Mouse (Mus musculus): Measurements from ENCODE around the gene Calcoco2. TPM values are rescaled to one million over a fixed set of nuclear protein-coding genes. Genes with fewer than 3 reads are reported as not detected.
A peak's percentile ranks its signal among the peaks of the same experiment; 100 is the strongest.

Calcoco2 gene
- not detected in 2 replicates for polyA plus RNA-seq (2012; rRNA removed)

DNA sequence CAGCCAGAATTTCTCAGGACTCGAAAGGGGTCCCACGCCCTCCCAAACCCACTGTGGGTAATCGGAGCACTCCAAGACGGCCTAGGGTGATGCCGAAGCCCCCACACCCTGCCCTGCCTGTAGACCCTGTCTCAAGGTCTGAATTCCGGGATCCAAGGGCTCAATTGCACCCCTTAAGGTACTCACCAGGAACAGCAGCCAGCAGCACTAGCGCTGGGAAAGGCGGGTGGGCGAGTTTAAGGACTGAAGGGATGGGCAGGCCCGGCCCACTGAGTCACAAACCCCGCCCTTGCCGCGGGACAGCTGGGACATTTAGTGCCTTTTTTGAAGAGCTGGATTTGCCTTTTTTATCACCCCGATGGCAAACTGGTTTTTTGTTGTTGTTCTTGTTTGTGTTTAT lies at the start of gene Calcoco2:
TSS of gene Calcoco2 (minus strand) at position 214 of the 400 bp plus-strand sequence.
- Histone ChIP-seq H3K27me3 (replicated peaks; ENCODE audit: control insufficient read depth, insufficient read depth, low read length) (no peaks in the 10 kb centered on the region), H3K4me1 (ENCODE audit: control insufficient read depth, insufficient read depth, low read length) (no peaks in the 10 kb centered on the region), H3K36me3 (ENCODE audit: control insufficient read depth, insufficient read depth, low read length) (no peaks in the 10 kb centered on the region), H3K4me3 (ENCODE audit: insufficient read depth, low read depth, low read length) (no peak within 1 kb of the TSS), H3K27ac (ENCODE audit: insufficient read depth, low read depth, low read length) (no peak within 1 kb of the TSS)
- 59% methylated on average over 14 of the region's 14 CpGs for WGBS
- TF ChIP-seq CTCF (conservative IDR thresholded peaks at IDR 0.05; ENCODE audit: insufficient read depth, insufficient read length, low read depth, low read length) (no peak), POLR2A (IDR thresholded peaks at IDR 0.05; ENCODE audit: low read depth, low read length) (no peak)
- DNase-seq, result no peak

DNA sequence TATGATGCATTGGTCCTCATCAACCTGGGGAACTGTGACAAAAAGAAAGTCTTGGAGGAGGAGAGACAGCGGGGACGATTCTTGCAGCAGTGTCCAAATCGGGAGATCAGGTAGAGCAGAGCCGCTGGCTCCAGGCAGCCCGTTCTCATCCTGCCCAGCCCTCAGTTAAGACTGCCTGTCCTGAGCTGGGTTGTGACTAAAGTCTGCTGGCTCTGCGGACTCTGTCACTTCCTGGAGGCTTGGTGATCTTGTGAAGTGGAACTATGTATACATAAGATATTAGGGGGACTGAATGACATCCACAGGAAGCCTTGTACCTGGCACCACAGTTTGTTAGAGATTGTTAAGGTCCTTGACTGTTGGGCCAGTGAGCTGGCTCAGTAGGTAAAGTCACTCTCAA lies 35.7 kb upstream of the Calcoco2 start:
- no peak for DNase-seq
- H3K4me1 ChIP-seq (ENCODE audit: control insufficient read depth, insufficient read depth, low read length), result no peaks in the 10 kb centered on the region
- H3K27me3 ChIP-seq (replicated peaks; ENCODE audit: control insufficient read depth, insufficient read depth, low read length), result no peaks in the 10 kb centered on the region
- no peak overlapping the region for H3K4me3 ChIP-seq (ENCODE audit: insufficient read depth, low read depth, low read length)
- no peak overlapping the region for H3K27ac ChIP-seq (ENCODE audit: insufficient read depth, low read depth, low read length)
- no peaks in the 10 kb centered on the region for H3K36me3 ChIP-seq (ENCODE audit: control insufficient read depth, insufficient read depth, low read length)
- 67% methylated on average over 6 of the region's 6 CpGs for WGBS
- TF ChIP-seq POLR2A (IDR thresholded peaks at IDR 0.05; ENCODE audit: low read depth, low read length) (no peak), CTCF (conservative IDR thresholded peaks at IDR 0.05; ENCODE audit: insufficient read depth, insufficient read length, low read depth, low read length) (no peak)

DNA sequence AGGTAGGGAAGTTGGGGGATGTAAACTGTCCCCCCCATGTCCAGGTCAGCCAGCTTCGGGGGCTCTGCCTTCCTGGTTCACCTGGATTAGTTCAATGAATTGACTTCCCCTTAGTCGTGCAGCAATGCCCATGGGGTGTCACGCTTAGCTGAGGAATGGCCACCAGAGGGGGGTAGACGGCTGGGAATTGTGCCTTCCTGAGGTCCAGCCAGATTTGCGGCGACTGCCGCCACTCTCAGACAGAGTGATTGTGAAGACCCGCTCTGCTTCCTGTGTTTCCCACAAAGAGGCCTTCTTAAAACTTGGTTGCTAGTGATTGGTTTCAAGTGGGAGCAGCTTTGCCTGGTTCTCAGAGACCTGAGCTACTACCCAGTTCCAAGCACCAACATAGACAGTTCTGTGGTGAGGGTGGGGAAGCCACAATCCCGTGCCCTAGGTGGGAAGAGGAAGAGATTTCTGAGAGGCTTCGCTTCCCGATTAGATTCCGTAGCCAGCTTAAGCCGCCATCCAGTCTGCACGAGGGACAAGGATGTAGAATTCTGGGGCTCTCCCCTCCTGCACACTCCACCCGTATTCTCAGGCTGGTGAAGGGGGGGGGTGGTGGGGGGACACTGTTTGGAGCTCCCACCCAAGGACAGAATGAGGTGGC lies 34.0 kb upstream of the Calcoco2 start:
- Histone ChIP-seq H3K27ac (ENCODE audit: insufficient read depth, low read depth, low read length) (no peak overlapping the region), H3K27me3 (replicated peaks; ENCODE audit: control insufficient read depth, insufficient read depth, low read length) (no peaks in the 10 kb centered on the region), H3K4me1 (ENCODE audit: control insufficient read depth, insufficient read depth, low read length) (0 out of 2 replicates have a peak, but pooled peaks cover 3% of the 10 kb centered on the region), H3K36me3 (ENCODE audit: control insufficient read depth, insufficient read depth, low read length) (no peaks in the 10 kb centered on the region), H3K4me3 (ENCODE audit: insufficient read depth, low read depth, low read length) (no peak overlapping the region)
- WGBS, result 2% methylated on average over 15 of the region's 15 CpGs
- DNase-seq, result peak; percentile 79
- TF ChIP-seq POLR2A (IDR thresholded peaks at IDR 0.05; ENCODE audit: low read depth, low read length) (no peak), CTCF (conservative IDR thresholded peaks at IDR 0.05; ENCODE audit: insufficient read depth, insufficient read length, low read depth, low read length) (peak; percentile 84)

DNA sequence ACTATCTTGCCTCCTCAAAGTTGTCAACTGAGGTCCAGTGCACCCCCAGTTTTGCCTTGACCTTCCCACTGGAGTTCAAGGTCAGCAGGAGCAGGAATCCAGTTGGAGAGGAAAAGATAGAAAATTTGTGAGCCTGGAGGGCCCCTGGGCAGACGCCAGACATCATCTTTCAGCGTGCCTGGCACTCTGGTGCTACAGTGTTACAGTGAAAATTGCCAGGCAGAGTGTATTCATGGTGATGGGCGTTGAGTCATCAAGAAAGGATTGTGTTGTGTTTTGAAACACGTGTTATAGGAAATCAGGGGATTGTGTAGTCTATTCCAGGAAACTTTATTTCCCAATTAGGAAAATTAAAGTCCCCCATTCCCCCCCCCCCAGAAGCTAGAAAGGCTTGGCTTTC lies 32.0 kb upstream of the Calcoco2 start:
- TF ChIP-seq POLR2A (IDR thresholded peaks at IDR 0.05; ENCODE audit: low read depth, low read length) (no peak), CTCF (conservative IDR thresholded peaks at IDR 0.05; ENCODE audit: insufficient read depth, insufficient read length, low read depth, low read length) (no peak)

DNA sequence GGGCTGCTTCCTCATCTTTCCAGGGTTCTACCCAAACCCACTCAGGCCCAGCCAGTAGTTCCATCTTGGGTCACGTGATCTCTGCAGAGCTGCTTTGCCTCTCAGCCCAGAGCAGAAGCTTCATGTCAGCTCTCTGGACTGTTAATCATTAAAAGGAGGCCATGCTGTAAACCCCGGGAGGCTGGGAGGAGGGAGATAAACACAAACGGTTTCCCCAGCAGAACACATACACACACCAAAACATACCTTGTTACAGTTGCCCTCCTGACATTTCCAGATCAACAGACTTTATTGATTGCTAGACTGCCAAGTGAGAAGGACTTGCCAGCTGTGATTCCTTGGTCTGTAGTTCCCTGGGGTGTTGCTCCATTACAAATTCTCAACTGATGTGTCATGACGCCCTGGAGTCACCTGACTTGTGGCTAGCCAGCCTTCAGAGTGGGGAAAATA lies 29.0 kb upstream of the Calcoco2 start:
- H3K27me3 ChIP-seq (replicated peaks; ENCODE audit: control insufficient read depth, insufficient read depth, low read length), result no peaks in the 10 kb centered on the region
- 0 out of 2 replicates have a peak, but pooled peaks cover 3% of the 10 kb centered on the region for H3K4me1 ChIP-seq (ENCODE audit: control insufficient read depth, insufficient read depth, low read length)
- 12% methylated on average over 4 of the region's 4 CpGs for WGBS
- DNase-seq, result peak; percentile 80
- no peaks in the 10 kb centered on the region for H3K36me3 ChIP-seq (ENCODE audit: control insufficient read depth, insufficient read depth, low read length)
- TF ChIP-seq CTCF (conservative IDR thresholded peaks at IDR 0.05; ENCODE audit: insufficient read depth, insufficient read length, low read depth, low read length) (no peak), POLR2A (IDR thresholded peaks at IDR 0.05; ENCODE audit: low read depth, low read length) (no peak)
- H3K4me3 ChIP-seq (ENCODE audit: insufficient read depth, low read depth, low read length), result no peak overlapping the region
- peak overlapping the region; percentile 18; the same call in 1 of the 2 replicates for H3K27ac ChIP-seq (ENCODE audit: insufficient read depth, low read depth, low read length)

More for the DNA sequence above, 32.0 kb upstream of the Calcoco2 start:
- H3K4me3 ChIP-seq (ENCODE audit: insufficient read depth, low read depth, low read length), result no peak overlapping the region
- no peaks in the 10 kb centered on the region for H3K36me3 ChIP-seq (ENCODE audit: control insufficient read depth, insufficient read depth, low read length)
- no peak overlapping the region for H3K27ac ChIP-seq (ENCODE audit: insufficient read depth, low read depth, low read length)
- H3K27me3 ChIP-seq (replicated peaks; ENCODE audit: control insufficient read depth, insufficient read depth, low read length), result no peaks in the 10 kb centered on the region
- WGBS, result 71% methylated on average over 4 of the region's 4 CpGs
- no peak for DNase-seq
- H3K4me1 ChIP-seq (ENCODE audit: control insufficient read depth, insufficient read depth, low read length), result 0 out of 2 replicates have a peak, but pooled peaks cover 3% of the 10 kb centered on the region

DNA sequence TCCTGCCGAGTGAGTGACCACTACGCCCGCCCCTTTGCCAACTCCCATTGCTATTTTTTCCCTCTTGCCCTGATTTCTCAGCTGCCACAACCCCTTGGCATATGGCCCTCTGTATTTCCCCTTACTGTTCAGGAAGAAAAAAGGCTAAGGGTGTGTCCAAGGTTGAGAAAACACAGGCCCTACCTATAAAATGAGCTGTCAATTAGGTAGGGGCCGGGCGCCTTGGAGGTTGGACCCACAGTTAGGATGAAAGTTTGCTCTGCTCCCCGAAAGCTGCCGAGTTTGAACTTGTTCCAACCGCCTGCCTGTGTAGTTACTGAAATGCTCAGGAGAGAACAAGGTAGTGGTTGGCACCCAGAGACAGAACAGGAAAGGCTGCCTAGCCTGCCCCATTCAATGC lies 24.1 kb upstream of the Calcoco2 start:
- H3K27me3 ChIP-seq (replicated peaks; ENCODE audit: control insufficient read depth, insufficient read depth, low read length), result no peaks in the 10 kb centered on the region
- no peak overlapping the region for H3K27ac ChIP-seq (ENCODE audit: insufficient read depth, low read depth, low read length)
- no peaks in the 10 kb centered on the region for H3K36me3 ChIP-seq (ENCODE audit: control insufficient read depth, insufficient read depth, low read length)
- no peaks in the 10 kb centered on the region for H3K4me1 ChIP-seq (ENCODE audit: control insufficient read depth, insufficient read depth, low read length)
- H3K4me3 ChIP-seq (ENCODE audit: insufficient read depth, low read depth, low read length), result no peak overlapping the region
- WGBS, result 81% methylated on average over 8 of the region's 8 CpGs
- TF ChIP-seq POLR2A (IDR thresholded peaks at IDR 0.05; ENCODE audit: low read depth, low read length) (no peak), CTCF (conservative IDR thresholded peaks at IDR 0.05; ENCODE audit: insufficient read depth, insufficient read length, low read depth, low read length) (no peak)
- no peak for DNase-seq

DNA sequence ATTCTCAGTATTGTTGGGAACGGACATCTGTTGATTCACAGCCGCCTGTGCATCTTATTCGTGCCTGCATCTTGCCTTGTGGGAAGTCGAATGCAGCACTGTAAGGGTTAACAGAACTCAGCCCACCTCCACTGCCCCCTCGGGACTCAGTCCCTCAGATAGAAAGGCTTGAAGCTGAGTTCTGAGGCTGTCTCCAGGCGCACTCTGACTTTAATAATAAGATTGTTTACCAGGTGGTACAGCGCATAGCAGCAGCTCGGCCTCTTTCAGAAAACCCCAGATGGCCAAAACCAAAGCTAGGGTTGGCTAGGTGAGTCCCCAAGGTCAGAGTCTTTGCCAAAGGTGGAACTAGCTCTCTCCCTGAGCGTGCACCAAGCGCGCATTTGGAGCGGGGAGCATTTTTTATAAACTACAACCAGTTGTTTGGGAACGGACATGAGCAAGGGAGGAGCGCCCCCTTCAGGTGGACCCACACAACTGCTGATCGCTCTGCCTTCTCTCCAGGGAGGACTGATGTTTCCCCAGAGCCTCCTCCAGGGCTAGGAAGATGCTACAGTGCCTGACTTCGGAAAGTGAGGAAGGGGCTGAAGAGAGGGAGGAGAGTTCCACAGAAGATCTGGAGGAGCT lies 21.6 kb upstream of the Calcoco2 start, which contains the start of gene Ttll6:
TSS of gene Ttll6 (plus strand) at position 548 of the 627 bp plus-strand sequence.
- WGBS, result 22% methylated on average over 16 of the region's 16 CpGs
- H3K27me3 ChIP-seq (replicated peaks; ENCODE audit: control insufficient read depth, insufficient read depth, low read length), result no peaks in the 10 kb centered on the region
- DNase-seq, result peak; percentile 53
- no peak within 1 kb of the TSS for H3K4me3 ChIP-seq (ENCODE audit: insufficient read depth, low read depth, low read length)
- TF ChIP-seq POLR2A (IDR thresholded peaks at IDR 0.05; ENCODE audit: low read depth, low read length) (no peak), CTCF (conservative IDR thresholded peaks at IDR 0.05; ENCODE audit: insufficient read depth, insufficient read length, low read depth, low read length) (peak; percentile 72)
- H3K4me1 ChIP-seq (ENCODE audit: control insufficient read depth, insufficient read depth, low read length), result no peaks in the 10 kb centered on the region
- no peak within 1 kb of the TSS for H3K27ac ChIP-seq (ENCODE audit: insufficient read depth, low read depth, low read length)
- H3K36me3 ChIP-seq (ENCODE audit: control insufficient read depth, insufficient read depth, low read length), result no peaks in the 10 kb centered on the region
